Mouse (Mus musculus): ENCODE data around the gene Ccl3.

The Ccl3 gene

GRCm38 (mm10) chr11:83623586-83623985, 25.6 kb downstream of the Ccl3 start:
- DNase-seq (ENCODE audit: extremely low read depth, low read depth, low spot score), result no peak

DNA sequence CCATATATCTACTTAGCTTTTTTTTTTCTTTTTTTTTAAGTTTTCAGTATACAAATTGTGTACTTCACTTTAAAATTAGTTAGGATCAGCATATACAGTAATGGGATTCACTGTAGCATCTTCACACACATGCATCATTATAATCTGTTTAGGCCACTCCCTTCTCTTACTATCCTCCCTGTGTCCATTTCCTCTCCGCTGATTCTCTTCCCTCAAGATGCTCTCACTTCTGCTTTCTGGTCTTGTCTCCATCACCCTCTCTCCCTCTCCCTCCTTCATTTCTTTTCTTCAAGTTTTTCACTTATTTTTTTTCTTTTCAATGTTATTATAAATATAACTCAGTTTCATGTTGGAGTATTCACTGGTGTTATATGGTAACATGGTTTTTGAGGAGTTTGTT, 30.1 kb downstream of the Ccl3 start:
- DNase-seq (ENCODE audit: extremely low read depth, low read depth, low spot score), result no peak

- DNase-seq (ENCODE audit: extremely low read depth, low read depth, low spot score), result no peak
Observed at GRCm38 (mm10) chr11:83618238-83618637, 30.9 kb downstream of the Ccl3 start.

- no peak for DNase-seq (ENCODE audit: extremely low read depth, low read depth, low spot score)
Observed at GRCm38 (mm10) chr11:83616586-83616985, 32.6 kb downstream of the Ccl3 start.

- no peak for DNase-seq (ENCODE audit: extremely low read depth, low read depth, low spot score)
Observed at GRCm38 (mm10) chr11:83610900-83611299, 38.3 kb downstream of the Ccl3 start.

DNA sequence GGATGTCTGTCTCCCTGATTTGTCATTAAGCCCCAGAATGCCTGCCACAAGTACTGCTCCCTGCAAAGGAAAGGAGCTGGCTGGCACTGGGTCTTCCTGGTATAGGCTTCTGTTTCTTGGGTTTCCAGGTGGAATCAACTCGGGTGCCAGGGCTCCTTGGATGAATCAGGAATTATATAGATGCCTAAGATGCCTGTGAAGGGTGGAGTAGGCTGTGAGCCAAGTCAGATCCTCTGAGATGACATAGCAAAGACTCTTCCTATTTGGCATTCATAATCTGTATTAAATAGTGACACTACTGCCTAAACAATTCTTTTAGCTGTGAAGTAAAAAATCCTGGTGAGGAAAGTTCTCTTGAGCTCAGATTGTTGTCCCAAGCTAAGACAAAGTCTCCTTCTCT, 42.8 kb downstream of the Ccl3 start:
- no peak for DNase-seq (ENCODE audit: extremely low read depth, low read depth, low spot score)

DNA sequence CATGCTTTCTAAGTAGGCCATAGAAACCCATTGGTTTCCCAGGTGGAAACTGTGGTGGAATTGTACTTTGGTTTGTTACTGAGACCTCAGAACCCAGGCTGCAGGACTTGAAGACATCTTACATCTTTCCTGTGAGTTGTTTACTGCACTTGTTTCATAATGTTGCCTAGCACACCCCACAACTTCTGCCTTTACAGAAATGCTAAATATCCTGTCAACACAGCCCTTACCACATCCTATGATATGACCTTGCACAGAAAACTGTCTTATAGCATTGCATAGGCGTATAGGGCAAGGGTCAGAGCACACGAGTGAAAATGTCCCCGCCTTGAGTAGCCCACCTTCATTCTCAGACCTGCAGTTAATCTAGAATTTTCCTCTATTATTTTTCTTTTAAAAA, 43.6 kb downstream of the Ccl3 start:
- no peak for DNase-seq (ENCODE audit: extremely low read depth, low read depth, low spot score)

GRCm38 (mm10) chr11:83604698-83605097, 44.5 kb downstream of the Ccl3 start:
- no peak for DNase-seq (ENCODE audit: extremely low read depth, low read depth, low spot score)

DNA sequence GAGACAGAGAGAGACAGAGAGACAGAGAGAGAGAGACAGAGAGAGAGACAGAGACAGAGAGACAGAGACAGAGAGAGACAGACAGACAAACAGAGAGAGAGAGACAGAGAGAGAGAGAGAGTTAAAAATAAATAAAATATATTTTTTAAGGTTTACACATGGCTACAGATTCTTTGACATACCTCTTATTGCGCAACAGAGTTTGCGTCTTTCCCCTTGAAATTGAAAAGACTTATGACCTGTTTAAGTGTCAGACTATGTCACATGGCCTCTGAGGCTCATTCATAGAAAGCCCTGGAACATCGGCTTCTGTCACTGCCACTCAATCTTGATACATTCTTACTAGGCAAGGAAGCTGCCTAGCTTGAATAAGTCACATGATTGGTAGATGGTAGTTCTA, 45.8 kb downstream of the Ccl3 start:
- no peak for DNase-seq (ENCODE audit: extremely low read depth, low read depth, low spot score)

GRCm38 (mm10) chr11:83600576-83600975, 48.6 kb downstream of the Ccl3 start:
- DNase-seq (ENCODE audit: extremely low read depth, low read depth, low spot score), result no peak

- DNase-seq (ENCODE audit: extremely low read depth, low read depth, low spot score), result peak; percentile 46
Observed at GRCm38 (mm10) chr11:83598991-83599390, 50.2 kb downstream of the Ccl3 start.

DNA sequence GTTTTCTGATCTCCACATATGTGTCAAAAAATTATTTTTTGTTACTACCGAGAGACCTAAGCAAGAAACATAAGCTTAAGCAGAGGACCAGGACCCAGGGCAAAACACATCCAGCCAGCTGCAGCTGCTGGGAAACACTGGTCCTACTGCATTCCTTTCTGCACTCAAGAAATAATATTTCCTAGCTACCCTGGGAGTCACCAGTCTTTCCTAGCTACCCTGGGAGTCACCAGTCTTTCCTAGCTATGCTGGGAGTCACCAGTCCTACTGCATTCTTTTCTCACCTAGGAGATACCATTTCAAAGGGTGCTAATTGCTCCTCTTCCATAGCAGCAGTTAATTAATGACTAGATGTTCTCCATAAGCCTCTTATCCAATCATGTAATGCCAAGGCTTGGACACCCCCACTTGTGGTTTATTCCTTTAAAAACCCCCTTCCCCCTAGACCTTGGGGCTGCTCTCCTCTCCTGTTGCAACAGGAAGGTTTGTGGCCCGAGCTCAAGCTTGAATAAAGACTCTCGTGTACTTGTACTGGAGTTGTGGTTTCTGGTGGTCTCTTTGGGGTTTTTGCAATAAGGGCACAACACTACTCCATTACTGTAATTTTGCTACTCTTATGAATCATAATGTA, 50.8 kb downstream of the Ccl3 start:
- no peak for DNase-seq (ENCODE audit: extremely low read depth, low read depth, low spot score)

Measured in fat pad, adult 2 months (tissue).